Mouse (Mus musculus): ENCODE data around the gene Ext2. TPM values are rescaled to one million over a fixed set of nuclear protein-coding genes. Genes with fewer than 3 reads are reported as not detected.

The Ext2 gene
- polyA plus RNA-seq (2016; fragmentation: Nextera tagmentation; extraction: Ambion mirVana): 82.8 and 83.0 TPM in 2 replicates

DNA sequence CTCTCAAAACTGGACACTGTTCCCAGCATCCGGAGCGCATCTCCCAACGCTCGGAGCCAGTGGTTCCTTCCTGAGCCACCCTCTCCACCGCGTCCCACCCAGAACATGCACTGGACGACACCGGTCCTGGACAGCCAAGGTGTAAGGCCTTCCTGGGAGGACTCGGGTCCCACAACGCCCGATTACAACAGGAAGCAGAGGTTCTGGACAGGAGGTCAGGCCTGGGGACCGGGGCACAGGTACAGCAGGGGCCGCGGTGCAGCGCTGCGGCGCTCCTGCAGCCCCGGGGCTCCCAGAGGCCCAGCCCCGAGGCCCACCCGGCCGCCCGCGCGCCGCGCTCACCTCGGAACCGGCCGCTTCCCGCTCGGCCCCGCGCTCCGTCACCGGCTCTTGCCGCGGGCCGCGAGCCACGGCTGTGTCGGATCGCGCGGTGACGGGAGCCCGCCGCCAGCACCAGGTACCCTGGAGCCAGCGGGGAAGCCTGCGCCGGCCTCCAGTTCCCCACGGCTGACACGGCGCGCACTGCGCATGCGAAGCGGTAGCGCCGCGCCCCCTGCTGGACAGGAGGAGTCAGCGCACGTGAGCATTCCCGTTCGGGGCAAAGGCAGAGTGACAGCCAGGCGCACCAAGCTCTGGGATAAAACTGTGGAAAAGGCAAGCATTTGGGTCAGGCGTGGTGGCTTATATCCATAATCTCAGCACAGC, at the start of gene Ext2:
Ext2 (minus strand) TSS at position 524 of the 705 bp plus-strand sequence.
- Histone ChIP-seq H3K4me1 (peaks cover 23% of the 10 kb centered on the region), H3K27me3 (ENCODE audit: insufficient read depth, poor library complexity, severe bottlenecking) (no peaks in the 10 kb centered on the region), H3K4me3 (peak within 1 kb of the TSS; percentile 99), H3K36me3 (peaks cover 9% of the 10 kb centered on the region), H3K27ac (peak within 1 kb of the TSS; percentile 96), H3K9me3 (no peaks in the 10 kb centered on the region)
- DNase-seq (ENCODE audit: low spot score): peak; percentile 94
- under 1% methylated on average over 66 of the region's 66 CpGs for WGBS

DNA sequence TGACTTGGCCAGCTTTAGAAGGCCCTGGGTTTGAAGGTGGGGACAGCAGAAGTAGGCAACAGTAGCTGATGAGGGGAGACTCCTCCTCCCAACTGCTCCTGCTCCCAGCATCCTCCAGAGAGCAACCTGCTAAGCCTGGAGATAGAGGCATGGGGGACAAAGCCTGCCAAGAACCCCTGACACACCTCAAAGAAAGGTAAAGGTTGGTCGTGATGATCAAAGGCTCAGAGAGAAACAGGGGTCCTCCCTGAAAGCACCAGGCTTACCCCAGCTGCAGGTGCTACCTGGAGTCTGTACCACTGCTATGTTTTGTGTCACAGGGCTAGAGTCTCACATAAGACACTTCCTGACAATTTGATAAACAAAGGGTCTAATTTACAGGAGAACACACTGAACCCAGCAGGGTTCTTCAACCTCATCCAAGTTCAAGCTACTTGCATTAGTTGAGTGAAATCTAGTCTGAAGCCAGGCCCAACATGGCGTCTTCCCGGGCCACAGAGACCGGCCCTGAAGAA, 49.1 kb upstream of the Ext2 start:
- whole genome bisulfite sequencing: 83% methylated on average over 4 of the region's 4 CpGs
- Histone ChIP-seq H3K27me3 (ENCODE audit: insufficient read depth, poor library complexity, severe bottlenecking) (0 out of 2 replicates have a peak, but pooled peaks cover 12% of the 10 kb centered on the region), H3K27ac (no peak overlapping the region), H3K9me3 (no peaks in the 10 kb centered on the region), H3K4me3 (no peak overlapping the region), H3K36me3 (no peaks in the 10 kb centered on the region), H3K4me1 (peaks cover 24% of the 10 kb centered on the region)
- DNase-seq (ENCODE audit: low spot score): no peak

DNA sequence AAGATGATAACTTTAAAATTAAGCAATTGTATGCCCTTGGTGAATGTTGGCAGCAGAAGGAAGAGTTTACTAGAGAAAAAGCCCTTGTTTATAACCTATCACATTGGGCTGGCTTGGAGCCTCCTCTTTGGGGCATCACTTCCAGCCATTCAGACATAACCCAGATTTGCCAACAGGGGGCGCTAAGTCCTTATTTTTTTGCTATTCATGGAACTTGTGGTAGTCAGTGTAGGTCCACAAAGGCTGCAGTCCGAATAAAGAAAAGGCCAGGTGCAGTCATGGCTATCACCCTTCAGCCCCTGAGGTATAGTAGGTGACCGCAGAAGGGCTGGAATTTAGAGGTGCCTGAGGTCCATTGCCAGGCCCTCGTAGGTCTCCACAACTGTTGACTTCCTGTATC, 48.5 kb upstream of the Ext2 start:
- DNase-seq (ENCODE audit: low spot score): peak; percentile 80

DNA sequence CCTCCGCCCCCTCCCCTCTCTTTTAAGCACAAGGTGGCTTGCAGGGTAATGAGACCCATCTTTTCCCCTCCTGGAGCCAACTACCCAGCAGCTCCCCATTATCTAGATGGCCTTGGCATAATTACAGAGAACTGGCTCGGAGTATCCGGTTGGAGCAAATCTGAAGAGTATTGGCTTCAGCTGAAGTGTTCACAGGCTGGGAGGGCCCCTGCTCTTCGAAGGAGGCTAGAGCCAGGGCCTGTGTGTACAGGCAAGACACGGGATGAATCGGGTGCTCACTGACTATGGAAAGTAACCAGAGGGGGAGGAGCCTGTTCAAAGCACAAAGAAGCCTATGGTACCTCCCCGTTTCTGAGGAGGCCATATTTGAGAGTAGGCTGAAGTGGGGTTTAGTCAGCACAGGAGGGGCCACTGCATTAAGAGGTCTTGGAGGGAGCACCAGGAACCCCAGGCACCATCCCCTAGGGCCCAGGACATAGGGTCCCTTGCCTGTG, 46.8 kb upstream of the Ext2 start, which contains the start of gene Accsl:
Accsl (minus strand) TSS at position 51 of the 494 bp plus-strand sequence.
- WGBS: 73% methylated on average over 7 of the region's 7 CpGs

More for the DNA sequence above, 48.5 kb upstream of the Ext2 start:
- peaks cover 22% of the 10 kb centered on the region for H3K4me1 ChIP-seq
- no peak overlapping the region for H3K27ac ChIP-seq
- H3K36me3 ChIP-seq: no peaks in the 10 kb centered on the region
- 0 out of 2 replicates have a peak, but pooled peaks cover 18% of the 10 kb centered on the region for H3K27me3 ChIP-seq (ENCODE audit: insufficient read depth, poor library complexity, severe bottlenecking)
- no peak overlapping the region for H3K4me3 ChIP-seq
- WGBS: 45% methylated on average over 4 of the region's 4 CpGs
- H3K9me3 ChIP-seq: no peaks in the 10 kb centered on the region

DNA sequence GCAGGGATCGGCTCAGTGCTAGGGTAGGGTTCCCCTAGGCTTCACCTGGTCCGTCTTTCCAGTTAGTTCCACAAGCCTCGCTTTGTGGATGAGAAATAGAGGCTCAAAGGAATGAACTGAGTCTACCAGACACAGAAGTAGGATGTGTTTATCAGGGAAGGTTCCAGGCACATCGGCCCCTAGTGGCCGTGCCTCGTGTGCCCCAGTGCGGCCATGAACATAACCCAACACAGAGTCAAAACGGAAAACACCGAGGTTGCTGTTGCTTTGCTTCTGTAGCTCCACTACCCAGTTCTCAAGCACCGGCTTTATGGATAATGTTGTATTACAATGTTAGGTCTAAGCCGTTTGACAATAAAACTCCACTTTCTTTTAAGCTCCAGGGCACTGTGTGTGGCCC, 46.2 kb upstream of the Ext2 start:
- H3K4me1 ChIP-seq: peaks cover 9% of the 10 kb centered on the region
- H3K9me3 ChIP-seq: no peaks in the 10 kb centered on the region
- no peak overlapping the region for H3K4me3 ChIP-seq
- no peak overlapping the region for H3K27ac ChIP-seq
- DNase-seq (ENCODE audit: low spot score): no peak
- H3K27me3 ChIP-seq (ENCODE audit: insufficient read depth, poor library complexity, severe bottlenecking): 0 out of 2 replicates have a peak, but pooled peaks cover 19% of the 10 kb centered on the region
- 80% methylated on average over 11 of the region's 11 CpGs for WGBS
- no peaks in the 10 kb centered on the region for H3K36me3 ChIP-seq

More for the DNA sequence above, 46.8 kb upstream of the Ext2 start, which contains the start of gene Accsl:
- Histone ChIP-seq H3K4me3 (no peak within 1 kb of the TSS), H3K27me3 (ENCODE audit: insufficient read depth, poor library complexity, severe bottlenecking) (0 out of 2 replicates have a peak, but pooled peaks cover 19% of the 10 kb centered on the region), H3K9me3 (no peaks in the 10 kb centered on the region), H3K36me3 (no peaks in the 10 kb centered on the region), H3K4me1 (peaks cover 15% of the 10 kb centered on the region), H3K27ac (no peak within 1 kb of the TSS)
- DNase-seq (ENCODE audit: low spot score): no peak

DNA sequence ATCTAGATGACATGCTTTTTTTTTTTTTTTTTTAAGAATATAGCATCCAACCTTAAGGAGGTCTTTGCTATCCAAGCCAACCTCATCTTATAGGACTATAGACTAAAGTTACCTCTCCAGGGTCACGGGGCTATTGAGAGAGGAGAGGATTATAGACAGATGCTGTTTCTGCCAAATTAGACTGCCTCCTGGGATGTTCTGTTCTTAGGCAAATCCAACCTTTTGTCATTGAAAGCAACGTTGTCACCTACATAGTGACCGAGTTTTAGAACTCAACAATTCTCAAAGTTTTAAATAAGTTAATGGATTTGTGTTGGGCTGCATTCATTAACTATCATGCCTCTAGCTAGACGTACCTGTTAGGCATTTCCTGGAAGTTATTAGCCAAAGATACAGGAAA, 40.9 kb upstream of the Ext2 start:
- no peak overlapping the region for H3K27ac ChIP-seq
- H3K27me3 ChIP-seq (ENCODE audit: insufficient read depth, poor library complexity, severe bottlenecking): peaks cover 24% of the 10 kb centered on the region; the same call in 1 of the 2 replicates
- H3K4me3 ChIP-seq: no peak overlapping the region
- no peak for DNase-seq (ENCODE audit: low spot score)
- WGBS: 68% methylated on average over 4 of the region's 4 CpGs
- H3K9me3 ChIP-seq: no peaks in the 10 kb centered on the region
- H3K36me3 ChIP-seq: no peaks in the 10 kb centered on the region
- no peaks in the 10 kb centered on the region for H3K4me1 ChIP-seq

DNA sequence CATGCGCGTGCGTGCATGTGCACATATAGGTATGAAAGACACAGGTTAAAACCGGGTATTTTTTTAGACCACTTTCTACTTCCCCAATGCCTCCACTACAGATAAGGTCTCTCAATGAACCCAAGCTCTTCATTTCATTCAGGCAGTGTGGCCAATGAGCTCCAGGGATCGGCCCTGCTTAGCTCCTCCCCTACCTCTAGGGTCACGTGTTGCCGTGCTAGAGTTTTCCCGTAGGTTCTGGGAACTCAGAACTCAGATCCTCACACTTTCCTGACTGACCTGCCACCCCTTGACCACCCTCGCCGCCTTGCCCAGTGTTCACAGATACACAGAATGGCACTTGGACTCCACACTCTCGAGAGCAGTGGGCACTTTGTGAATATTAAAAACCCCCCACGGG, 36.5 kb upstream of the Ext2 start:
- DNase-seq (ENCODE audit: low spot score): no peak
- no peaks in the 10 kb centered on the region for H3K36me3 ChIP-seq
- H3K27ac ChIP-seq: no peak overlapping the region
- peaks cover 13% of the 10 kb centered on the region; the same call in 1 of the 2 replicates for H3K27me3 ChIP-seq (ENCODE audit: insufficient read depth, poor library complexity, severe bottlenecking)
- no peaks in the 10 kb centered on the region for H3K9me3 ChIP-seq
- 65% methylated on average over 12 of the region's 12 CpGs for WGBS
- no peak overlapping the region for H3K4me3 ChIP-seq
- peaks cover 8% of the 10 kb centered on the region; the same call in 1 of the 2 replicates for H3K4me1 ChIP-seq

DNA sequence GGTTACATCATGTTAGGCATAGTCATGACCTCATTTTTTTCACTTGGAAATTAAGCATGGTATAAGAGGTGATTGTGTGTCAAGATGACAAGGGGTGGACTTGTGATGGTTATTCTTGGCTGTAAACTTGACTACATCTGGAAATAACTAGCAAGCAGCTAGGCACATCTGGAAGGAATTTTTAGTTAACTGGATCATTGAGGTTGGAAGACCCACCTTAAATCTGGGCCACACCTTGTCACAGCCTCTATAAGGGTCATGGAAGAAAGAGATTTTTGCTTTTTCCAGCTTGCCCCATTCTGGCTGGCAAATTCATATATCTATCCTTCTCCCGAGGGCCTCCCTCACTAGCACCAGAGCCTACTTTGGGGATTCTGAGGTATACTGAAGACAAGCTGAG, 28.9 kb upstream of the Ext2 start:
- 68% methylated on average over 1 of the region's 1 CpGs for WGBS
- Histone ChIP-seq H3K36me3 (0 out of 2 replicates have a peak, but pooled peaks cover 10% of the 10 kb centered on the region), H3K27ac (no peak overlapping the region), H3K4me1 (peaks cover 27% of the 10 kb centered on the region), H3K27me3 (ENCODE audit: insufficient read depth, poor library complexity, severe bottlenecking) (no peaks in the 10 kb centered on the region), H3K4me3 (no peak overlapping the region), H3K9me3 (no peaks in the 10 kb centered on the region)
- no peak for DNase-seq (ENCODE audit: low spot score)

DNA sequence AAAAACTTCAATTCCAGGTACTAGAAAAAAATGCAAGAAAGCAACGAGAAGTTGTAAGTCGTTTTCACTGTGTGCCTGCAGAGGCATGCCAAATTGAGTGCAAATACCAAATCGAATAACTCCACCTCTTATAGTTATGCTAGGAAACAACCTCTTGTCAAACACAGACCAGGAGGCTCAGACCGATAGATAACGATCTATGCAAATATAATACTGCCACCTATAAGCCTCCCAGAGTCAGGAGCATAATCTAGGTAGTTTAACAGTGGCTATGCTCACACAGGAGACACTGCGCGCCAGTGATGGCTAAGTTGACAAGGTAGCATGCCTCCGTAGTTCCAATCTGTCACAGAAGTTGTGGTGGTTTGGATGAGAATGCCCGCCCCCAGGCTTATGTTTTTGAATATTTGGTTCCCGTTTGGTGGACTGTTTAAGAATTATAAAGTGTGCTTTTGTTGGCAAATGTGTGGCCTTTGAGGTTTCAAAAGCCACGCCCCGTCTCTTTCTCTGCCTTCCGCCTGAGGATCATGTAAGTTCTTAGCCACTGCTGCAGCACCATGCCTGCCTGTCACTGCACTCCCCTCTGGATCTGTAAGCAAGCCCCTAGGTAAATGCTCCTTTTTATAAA, 28.1 kb upstream of the Ext2 start:
- H3K27me3 ChIP-seq (ENCODE audit: insufficient read depth, poor library complexity, severe bottlenecking): no peaks in the 10 kb centered on the region
- H3K36me3 ChIP-seq: peaks cover 18% of the 10 kb centered on the region; the same call in 1 of the 2 replicates
- H3K4me3 ChIP-seq: peak overlapping the region; percentile 71
- H3K4me1 ChIP-seq: peaks cover 20% of the 10 kb centered on the region
- H3K27ac ChIP-seq: no peak overlapping the region
- 49% methylated on average over 13 of the region's 13 CpGs for WGBS
- H3K9me3 ChIP-seq: no peaks in the 10 kb centered on the region
- DNase-seq (ENCODE audit: low spot score): no peak

DNA sequence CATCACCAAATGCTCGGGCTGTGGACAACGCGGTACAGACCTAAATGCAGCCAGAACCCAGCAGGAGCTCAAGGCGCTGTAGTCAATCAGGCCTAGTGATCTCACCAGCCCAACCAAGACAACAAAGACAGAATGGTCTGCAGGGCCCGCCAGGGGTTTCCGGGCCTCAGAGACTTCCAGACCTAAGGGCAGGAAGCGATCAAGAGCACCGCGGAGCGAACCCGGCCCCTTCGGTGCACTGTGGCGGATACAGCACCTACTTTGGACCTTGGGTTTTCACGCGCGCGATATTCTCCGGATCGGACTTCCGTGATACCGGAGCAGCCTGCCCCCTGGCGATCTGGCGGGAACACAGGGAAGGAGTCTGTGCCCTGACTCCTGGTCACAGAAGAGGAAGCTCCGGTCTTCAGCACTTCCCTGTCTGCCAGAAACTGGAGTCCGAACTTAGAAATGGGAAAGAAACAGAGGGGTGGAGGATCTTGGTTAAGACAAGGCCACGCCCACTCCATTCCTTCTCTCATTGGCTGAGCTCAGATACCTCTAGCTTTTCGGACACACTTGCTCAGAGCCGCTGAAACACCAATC, 27.2 kb upstream of the Ext2 start, which contains the start of gene Accs:
Accs (minus strand) TSS at position 439 of the 585 bp plus-strand sequence.
- DNase-seq (ENCODE audit: low spot score): peak; percentile 92
- Histone ChIP-seq H3K9me3 (no peaks in the 10 kb centered on the region), H3K27ac (peak within 1 kb of the TSS; percentile 92), H3K36me3 (peaks cover 26% of the 10 kb centered on the region), H3K4me3 (peak within 1 kb of the TSS; percentile 71), H3K27me3 (ENCODE audit: insufficient read depth, poor library complexity, severe bottlenecking) (no peaks in the 10 kb centered on the region), H3K4me1 (peaks cover 19% of the 10 kb centered on the region)
- WGBS: under 1% methylated on average over 28 of the region's 28 CpGs

DNA sequence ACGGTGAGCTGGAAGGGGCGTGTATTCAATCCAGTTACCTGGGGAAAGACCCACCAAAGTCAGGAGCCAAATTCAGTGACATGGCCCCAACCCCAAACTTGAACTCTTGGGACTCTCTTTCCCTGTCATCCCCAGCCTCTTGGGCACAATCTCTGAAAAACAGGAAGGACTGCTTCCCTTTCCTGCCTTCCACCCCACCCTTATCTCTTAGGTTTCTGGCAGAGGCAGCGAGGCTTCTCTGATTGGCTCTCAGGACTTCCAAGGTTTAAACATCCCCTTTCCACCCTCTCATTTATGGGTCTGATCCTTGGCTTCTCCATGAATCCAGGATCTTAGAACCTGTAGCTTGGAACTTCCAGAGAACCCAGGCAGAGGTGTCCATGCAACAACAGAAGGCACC, 19.0 kb upstream of the Ext2 start:
- 87% methylated on average over 3 of the region's 3 CpGs for WGBS
- peaks cover 88% of the 10 kb centered on the region for H3K36me3 ChIP-seq

DNA sequence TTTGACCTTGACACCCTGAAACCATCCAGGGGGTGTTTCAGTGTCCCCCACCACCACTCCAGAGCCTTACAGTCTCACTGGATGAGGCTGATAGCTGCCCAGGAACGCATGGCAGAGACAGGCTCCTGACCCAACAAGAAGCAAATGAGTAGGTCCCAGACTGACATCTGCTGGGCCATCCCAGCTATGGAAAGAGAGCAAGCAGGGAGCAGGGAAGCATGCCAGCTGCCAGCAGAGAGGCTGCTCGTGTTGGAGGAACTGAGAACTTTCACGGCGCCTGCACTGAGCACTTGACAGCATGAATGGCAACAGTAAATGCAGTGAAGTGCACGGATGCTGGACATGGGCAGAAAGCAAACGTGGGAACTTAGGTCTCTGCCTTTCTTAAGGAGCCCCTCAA, 17.7 kb upstream of the Ext2 start:
- H3K4me3 ChIP-seq: no peak overlapping the region
- H3K4me1 ChIP-seq: peaks cover 16% of the 10 kb centered on the region
- WGBS: 75% methylated on average over 6 of the region's 6 CpGs
- no peak for DNase-seq (ENCODE audit: low spot score)
- no peak overlapping the region for H3K27ac ChIP-seq
- peaks cover 87% of the 10 kb centered on the region for H3K36me3 ChIP-seq
- no peaks in the 10 kb centered on the region for H3K9me3 ChIP-seq
- H3K27me3 ChIP-seq (ENCODE audit: insufficient read depth, poor library complexity, severe bottlenecking): no peaks in the 10 kb centered on the region

More for the DNA sequence above, 19.0 kb upstream of the Ext2 start:
- peaks cover 11% of the 10 kb centered on the region for H3K4me1 ChIP-seq
- no peaks in the 10 kb centered on the region for H3K27me3 ChIP-seq (ENCODE audit: insufficient read depth, poor library complexity, severe bottlenecking)
- no peaks in the 10 kb centered on the region for H3K9me3 ChIP-seq
- no peak overlapping the region for H3K27ac ChIP-seq
- no peak overlapping the region for H3K4me3 ChIP-seq
- no peak for DNase-seq (ENCODE audit: low spot score)

Data from heart, embryonic 10.5 days (tissue).